Mouse (Mus musculus): ENCODE data around the gene Scn3b. TPM values are rescaled to one million over a fixed set of nuclear protein-coding genes. Genes with fewer than 3 reads are reported as not detected.

Scn3b gene
- polyA plus RNA-seq (2016; fragmentation: Nextera tagmentation; extraction: Ambion mirVana), result 1.2 and 2.2 TPM in 2 replicates

- 1% methylated on average over 42 of the region's 42 CpGs for WGBS
- Histone ChIP-seq H3K4me3 (peak within 1 kb of the TSS; percentile 55), H3K36me3 (replicated peaks) (no peaks in the 10 kb centered on the region), H3K9me3 (no peaks in the 10 kb centered on the region), H3K27ac (0 out of 2 replicates have a peak within 1 kb of the TSS, but pooled peaks have one; percentile 51), H3K4me1 (peaks cover 22% of the 10 kb centered on the region), H3K27me3 (ENCODE audit: poor library complexity, severe bottlenecking) (peaks cover 33% of the 10 kb centered on the region)
- peak; percentile 47 for DNase-seq (ENCODE audit: extremely low spot score, low spot score)
These were observed at the start of gene Scn3b for GRCm38 (mm10) chr9:40269103-40269861. Gene Scn3b (plus strand): TSS chr9:40269217.

- no peak overlapping the region for H3K4me3 ChIP-seq
- H3K27ac ChIP-seq, result no peak overlapping the region
- H3K4me1 ChIP-seq, result no peaks in the 10 kb centered on the region
- WGBS, result 69% methylated on average over 4 of the region's 4 CpGs
- DNase-seq (ENCODE audit: extremely low spot score, low spot score), result no peak
- no peaks in the 10 kb centered on the region for H3K36me3 ChIP-seq (replicated peaks)
- no peaks in the 10 kb centered on the region for H3K27me3 ChIP-seq (ENCODE audit: poor library complexity, severe bottlenecking)
- no peaks in the 10 kb centered on the region for H3K9me3 ChIP-seq
These were observed 44.7 kb upstream of the Scn3b start for GRCm38 (mm10) chr9:40224289-40224688.

DNA sequence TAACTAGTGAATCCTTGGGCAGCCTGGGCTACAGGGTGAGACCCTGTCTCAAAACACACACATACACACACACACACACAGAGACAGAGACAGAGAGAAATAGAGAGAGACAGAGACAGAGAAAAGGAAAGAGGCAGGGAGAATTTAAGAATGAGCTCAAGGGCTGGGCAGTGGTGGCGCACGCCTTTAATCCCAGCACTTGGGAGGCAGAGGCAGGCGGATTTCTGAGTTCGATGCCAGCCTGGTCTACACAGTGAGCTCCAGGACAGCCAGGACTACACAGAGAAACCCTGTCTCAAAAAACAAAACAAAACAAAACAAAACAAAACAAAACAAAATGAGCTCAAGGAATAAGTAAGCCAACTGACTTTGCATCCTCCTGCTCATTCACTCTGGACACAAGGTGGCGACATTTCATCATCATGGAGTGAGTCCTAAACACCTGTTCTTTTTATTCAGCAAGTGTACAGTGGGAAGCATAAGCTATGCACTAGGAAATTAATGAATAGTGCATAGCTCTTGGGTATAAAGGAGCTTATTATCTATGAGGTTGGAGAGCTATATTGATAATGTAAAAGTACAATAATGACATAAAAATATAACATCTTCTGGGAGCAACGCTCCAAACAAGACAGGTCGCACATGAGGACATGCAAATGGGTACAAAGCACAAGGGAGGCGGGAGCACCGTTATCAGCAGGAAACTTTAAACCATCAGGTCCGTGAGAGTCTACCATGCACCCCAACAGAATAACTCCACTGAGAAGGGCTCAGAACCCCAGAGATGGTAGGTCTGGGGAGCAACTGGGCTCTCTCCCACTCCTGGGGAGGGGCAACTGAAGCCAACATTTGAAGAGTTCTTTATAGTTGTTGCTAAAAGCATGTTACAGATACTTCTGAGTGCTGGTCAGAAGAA lies 40.9 kb upstream of the Scn3b start:
- Histone ChIP-seq H3K9me3 (0 out of 2 replicates have a peak, but pooled peaks cover 5% of the 10 kb centered on the region), H3K27ac (no peak overlapping the region), H3K4me1 (no peaks in the 10 kb centered on the region), H3K27me3 (ENCODE audit: poor library complexity, severe bottlenecking) (no peaks in the 10 kb centered on the region), H3K36me3 (replicated peaks) (no peaks in the 10 kb centered on the region), H3K4me3 (no peak overlapping the region)
- WGBS, result 74% methylated on average over 10 of the region's 10 CpGs
- peak; percentile 53 for DNase-seq (ENCODE audit: extremely low spot score, low spot score)

DNA sequence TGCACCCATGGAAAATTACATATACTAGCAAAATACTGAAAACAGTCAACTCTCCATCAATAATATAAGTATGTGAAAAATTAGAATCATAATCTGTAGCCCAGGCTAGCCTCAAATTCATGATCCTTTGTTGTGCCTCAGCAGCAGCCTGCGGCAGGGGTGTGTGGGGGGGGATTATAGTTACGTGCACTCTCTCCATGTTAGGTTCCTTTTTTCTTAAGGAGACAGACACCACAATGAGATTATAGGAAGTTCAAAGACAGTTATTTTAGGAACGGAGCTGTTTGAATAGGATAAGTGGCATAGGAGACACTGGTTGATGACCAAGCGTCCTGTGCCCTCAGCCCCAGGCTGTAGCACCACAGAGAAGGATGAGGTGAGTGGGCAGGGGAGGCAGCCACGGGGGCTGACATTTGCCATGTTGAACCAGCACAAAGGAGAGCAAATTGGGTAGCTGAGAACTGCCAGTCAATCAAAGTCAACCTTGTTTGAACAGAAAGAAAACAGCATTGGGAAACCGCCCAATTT lies 40.1 kb upstream of the Scn3b start:
- H3K36me3 ChIP-seq (replicated peaks), result no peaks in the 10 kb centered on the region
- H3K27me3 ChIP-seq (ENCODE audit: poor library complexity, severe bottlenecking), result no peaks in the 10 kb centered on the region
- no peak for DNase-seq (ENCODE audit: extremely low spot score, low spot score)
- H3K9me3 ChIP-seq, result 0 out of 2 replicates have a peak, but pooled peaks cover 5% of the 10 kb centered on the region
- no peak overlapping the region for H3K4me3 ChIP-seq
- H3K4me1 ChIP-seq, result no peaks in the 10 kb centered on the region
- no peak overlapping the region for H3K27ac ChIP-seq
- WGBS, result 60% methylated on average over 6 of the region's 6 CpGs

DNA sequence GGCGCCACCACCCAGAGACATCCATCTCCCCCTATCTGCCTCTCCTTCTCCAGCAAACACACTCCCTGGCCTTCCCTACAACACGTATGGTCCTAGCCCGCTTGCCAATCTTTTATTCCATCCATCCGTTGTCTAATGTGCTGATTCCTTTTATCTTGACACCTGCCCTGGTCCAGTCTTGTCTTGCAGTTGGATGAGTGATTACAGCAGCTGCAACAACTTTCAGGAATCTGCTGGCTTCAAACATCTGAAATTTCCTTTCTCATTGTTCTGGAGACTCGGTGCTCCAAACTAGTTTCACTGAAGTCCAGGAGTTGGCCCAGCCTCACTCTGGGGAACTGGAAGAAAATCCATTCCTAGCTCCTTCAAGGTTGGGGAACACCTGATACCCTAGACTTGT lies 39.5 kb upstream of the Scn3b start:
- no peaks in the 10 kb centered on the region for H3K36me3 ChIP-seq (replicated peaks)
- H3K9me3 ChIP-seq, result 0 out of 2 replicates have a peak, but pooled peaks cover 5% of the 10 kb centered on the region
- no peak overlapping the region for H3K4me3 ChIP-seq
- no peak for DNase-seq (ENCODE audit: extremely low spot score, low spot score)
- 71% methylated on average over 5 of the region's 5 CpGs for WGBS
- H3K27ac ChIP-seq, result no peak overlapping the region
- H3K4me1 ChIP-seq, result no peaks in the 10 kb centered on the region
- no peaks in the 10 kb centered on the region for H3K27me3 ChIP-seq (ENCODE audit: poor library complexity, severe bottlenecking)

GRCm38 (mm10) chr9:40231019-40231418 lies 38.0 kb upstream of the Scn3b start:
- Histone ChIP-seq H3K27ac (no peak overlapping the region), H3K4me3 (no peak overlapping the region), H3K27me3 (ENCODE audit: poor library complexity, severe bottlenecking) (no peaks in the 10 kb centered on the region), H3K9me3 (0 out of 2 replicates have a peak, but pooled peaks cover 5% of the 10 kb centered on the region), H3K36me3 (replicated peaks) (no peaks in the 10 kb centered on the region), H3K4me1 (no peaks in the 10 kb centered on the region)
- 84% methylated on average over 3 of the region's 3 CpGs for WGBS
- DNase-seq (ENCODE audit: extremely low spot score, low spot score), result no peak

GRCm38 (mm10) chr9:40234233-40235072 lies 34.6 kb upstream of the Scn3b start:
- Histone ChIP-seq H3K27ac (no peak overlapping the region), H3K9me3 (0 out of 2 replicates have a peak, but pooled peaks cover 5% of the 10 kb centered on the region), H3K4me3 (no peak overlapping the region), H3K27me3 (ENCODE audit: poor library complexity, severe bottlenecking) (peaks cover 2% of the 10 kb centered on the region; the same call in 1 of the 2 replicates), H3K36me3 (replicated peaks) (no peaks in the 10 kb centered on the region), H3K4me1 (no peaks in the 10 kb centered on the region)
- 79% methylated on average over 10 of the region's 10 CpGs for WGBS
- no peak for DNase-seq (ENCODE audit: extremely low spot score, low spot score)

DNA sequence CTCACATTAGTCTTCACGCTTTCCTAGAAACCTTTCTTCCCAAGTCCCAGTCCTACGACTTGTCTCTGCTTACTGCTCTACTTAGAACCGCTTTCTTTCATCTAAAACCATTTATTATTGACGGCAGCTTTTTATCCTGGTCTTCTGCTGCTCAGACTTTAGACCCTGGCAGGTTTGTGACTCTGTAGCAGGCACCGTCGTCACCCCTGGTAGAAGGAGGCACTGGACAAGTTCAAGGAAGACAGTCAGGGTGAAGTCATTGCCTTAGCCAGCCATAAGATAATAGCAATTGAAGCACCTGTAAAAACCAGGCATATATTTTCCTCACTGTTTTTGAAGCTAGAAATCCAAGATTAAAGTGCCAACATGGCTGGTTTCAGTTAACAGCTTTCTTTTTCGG lies 33.8 kb upstream of the Scn3b start:
- 0 out of 2 replicates have a peak, but pooled peaks cover 5% of the 10 kb centered on the region for H3K9me3 ChIP-seq
- no peak for DNase-seq (ENCODE audit: extremely low spot score, low spot score)
- 91% methylated on average over 7 of the region's 7 CpGs for WGBS
- H3K27ac ChIP-seq, result no peak overlapping the region
- no peak overlapping the region for H3K4me3 ChIP-seq
- H3K27me3 ChIP-seq (ENCODE audit: poor library complexity, severe bottlenecking), result peaks cover 9% of the 10 kb centered on the region
- H3K4me1 ChIP-seq, result no peaks in the 10 kb centered on the region
- no peaks in the 10 kb centered on the region for H3K36me3 ChIP-seq (replicated peaks)

- 27% methylated on average over 4 of the region's 4 CpGs for WGBS
These were observed 29.3 kb upstream of the Scn3b start for GRCm38 (mm10) chr9:40239749-40240148.

GRCm38 (mm10) chr9:40240311-40240710 lies 28.7 kb upstream of the Scn3b start:
- 22% methylated on average over 5 of the region's 5 CpGs for WGBS
- no peak for DNase-seq (ENCODE audit: extremely low spot score, low spot score)
- Histone ChIP-seq H3K36me3 (replicated peaks) (no peaks in the 10 kb centered on the region), H3K9me3 (no peaks in the 10 kb centered on the region), H3K4me1 (peaks cover 19% of the 10 kb centered on the region), H3K4me3 (0 out of 2 replicates have a peak overlapping the region, but pooled peaks have one; percentile 5), H3K27me3 (ENCODE audit: poor library complexity, severe bottlenecking) (peaks cover 22% of the 10 kb centered on the region), H3K27ac (no peak overlapping the region)

More at GRCm38 (mm10) chr9:40239749-40240148, 29.3 kb upstream of the Scn3b start:
- Histone ChIP-seq H3K27me3 (ENCODE audit: poor library complexity, severe bottlenecking) (peaks cover 22% of the 10 kb centered on the region), H3K27ac (no peak overlapping the region), H3K4me1 (peaks cover 19% of the 10 kb centered on the region), H3K9me3 (no peaks in the 10 kb centered on the region), H3K4me3 (no peak overlapping the region), H3K36me3 (replicated peaks) (no peaks in the 10 kb centered on the region)
- DNase-seq (ENCODE audit: extremely low spot score, low spot score), result no peak

DNA sequence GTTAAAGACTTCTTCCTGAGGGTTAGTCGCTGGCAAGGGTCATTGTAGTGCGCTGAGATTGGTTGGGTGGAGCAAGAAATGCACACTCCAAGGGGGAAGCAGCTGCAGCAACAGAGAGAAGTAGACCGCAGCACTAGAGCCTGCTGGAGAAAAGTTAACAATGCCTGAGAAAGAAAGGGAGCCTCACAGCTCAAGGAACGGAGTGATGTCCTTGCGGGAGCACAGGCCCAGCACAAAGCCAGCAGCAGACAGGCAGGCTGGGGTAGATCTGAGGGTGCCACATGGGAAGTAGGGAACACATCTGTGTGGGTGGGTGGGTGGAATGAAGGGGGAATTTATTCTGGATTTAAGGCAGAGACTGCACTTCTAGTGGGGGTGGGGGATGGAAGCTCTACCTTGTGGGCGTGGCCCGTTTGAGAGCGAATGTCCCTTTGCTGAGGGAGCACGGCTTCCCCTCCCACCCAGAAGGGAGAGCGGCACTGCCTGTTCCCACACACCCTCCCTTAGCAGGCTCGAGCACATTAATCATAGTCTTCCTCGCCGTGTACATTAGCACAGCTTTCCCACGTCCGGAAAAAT lies 27.7 kb upstream of the Scn3b start:
- peaks cover 19% of the 10 kb centered on the region for H3K4me1 ChIP-seq
- peak; percentile 59 for DNase-seq (ENCODE audit: extremely low spot score, low spot score)
- H3K27me3 ChIP-seq (ENCODE audit: poor library complexity, severe bottlenecking), result peaks cover 22% of the 10 kb centered on the region
- WGBS, result under 1% methylated on average over 15 of the region's 15 CpGs
- no peaks in the 10 kb centered on the region for H3K9me3 ChIP-seq
- H3K27ac ChIP-seq, result peak overlapping the region; percentile 80
- peak overlapping the region; percentile 53 for H3K4me3 ChIP-seq
- H3K36me3 ChIP-seq (replicated peaks), result no peaks in the 10 kb centered on the region
